ENCODE assay signal across 10 mouse cellular contexts in the genomic region with DNA sequence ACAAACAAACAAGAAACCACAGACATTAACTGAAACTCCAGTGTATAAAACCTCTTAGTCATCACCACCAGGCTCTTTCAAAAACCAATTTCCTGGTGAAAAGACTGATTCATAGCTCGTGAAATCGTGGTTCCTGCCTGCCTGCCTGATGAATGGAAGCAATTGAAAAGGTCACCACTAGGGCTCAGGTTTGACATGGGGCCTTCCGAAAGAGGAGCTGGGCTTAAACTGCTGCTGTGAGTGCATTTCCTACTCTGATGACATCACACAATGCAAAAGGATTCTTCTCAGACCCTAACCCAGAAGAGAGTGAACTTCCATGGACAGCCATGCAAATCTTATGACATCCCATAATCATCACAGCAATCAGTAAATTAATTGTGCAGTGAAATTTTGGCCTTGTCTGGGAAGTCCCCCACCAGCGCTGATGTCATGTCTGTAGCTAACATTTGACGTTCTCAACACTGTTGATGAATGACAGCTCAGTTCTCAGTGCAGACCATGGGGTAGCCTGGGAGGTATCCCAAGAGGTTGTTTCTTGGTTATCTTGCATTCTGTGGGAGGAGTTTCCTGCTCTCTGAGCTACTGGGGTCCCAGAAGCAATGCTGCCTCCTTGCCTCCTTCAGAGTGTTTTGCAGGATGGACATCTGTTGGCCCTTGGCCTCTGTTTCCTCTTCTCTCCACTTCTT.
DNase-seq lines count a peak whose midpoint lies in the region; ATAC-seq and TF ChIP-seq lines count a peak whose summit lies in the region.
"Had no signal": no experiment of that assay in that cellular context is flagged by ENCODE, and none has a peak within 500 bp of the region (broad histone marks: within the 10 kb centered on the region; RNA-seq: fewer than 3 reads in every experiment).

No protein-coding gene starts in this region.

- DNase-seq in kidney, postnatal 0 days (ENCODE audit: low spot score) = peak; percentile 47
- DNase-seq in kidney, adult 8-10 months = no peak
- DNase-seq in Patski (ENCODE audit: low read depth, low spot score) = no peak
- DNase-seq in embryonic facial prominence, embryonic 11.5 days (ENCODE audit: low spot score) = peak; percentile 80
- DNase-seq in naive thymus-derived CD4-positive, alpha-beta T cell, adult 2 months (ENCODE audit: low read depth) = peak; percentile 55
- DNase-seq in layer of hippocampus, adult 8-10 months (ENCODE audit: low spot score in 2 of 2) = no peak
- DNase-seq in left cerebral cortex, postnatal 4 days = no peak
- DNase-seq: gastrocnemius, postnatal 10 days had no signal

- 42% methylated on average over 5 of the region's 5 CpGs for WGBS in kidney, postnatal 0 days
- 34% methylated on average over 5 of the region's 5 CpGs for WGBS in embryonic facial prominence, embryonic 11.5 days

- H3K4me3 ChIP-seq in kidney, postnatal 0 days (replicated peaks; ENCODE audit: low read depth, low read length) = no peak overlapping the region
- H3K4me3 ChIP-seq in embryonic facial prominence, embryonic 11.5 days (ENCODE audit: low read depth, low read length) = no peak overlapping the region
- H3K4me3 ChIP-seq: myocyte; stomach, embryonic 15.5 days had no signal

- peak; percentile 51 for TF ChIP-seq CTCF in kidney, postnatal 0 days (IDR thresholded peaks at IDR 0.05; ENCODE audit: low read depth)
- peak; percentile 49 for TF ChIP-seq CTCF in Patski (IDR thresholded peaks at IDR 0.05)

- no peaks in the 10 kb centered on the region for H3K4me1 ChIP-seq in kidney, postnatal 0 days (replicated peaks; ENCODE audit: insufficient read depth, low read length)
- H3K4me1 ChIP-seq in embryonic facial prominence, embryonic 11.5 days (ENCODE audit: control insufficient read depth, insufficient read depth, low read length) = no peaks in the 10 kb centered on the region
- H3K4me1 ChIP-seq: stomach, embryonic 15.5 days had no signal

- no peaks in the 10 kb centered on the region for H3K9me3 ChIP-seq in kidney, postnatal 0 days (replicated peaks; ENCODE audit: low read length)
- no peaks in the 10 kb centered on the region for H3K9me3 ChIP-seq in embryonic facial prominence, embryonic 11.5 days (replicated peaks; ENCODE audit: control insufficient read depth, low read length)
- H3K9me3 ChIP-seq: stomach, embryonic 15.5 days had no signal

- CTCF ChIA-PET in Patski (lab: Charles Lee) = interaction anchor here (1.1 to 1.6 kb wide), 5 partner anchors 9 to 43 kb away, joined by 3 to 5 read pairs (median 3); no protein-coding TSS in a partner anchor

- in situ Hi-C loops in Patski (cut with MboI; ENCODE audit: low pct_unique_long_range_greater_than_20kb) = no loop called here

- H3K27ac ChIP-seq in kidney, postnatal 0 days = no peak overlapping the region
- no peak overlapping the region for H3K27ac ChIP-seq in embryonic facial prominence, embryonic 11.5 days (replicated peaks; ENCODE audit: low read depth, low read length)
- H3K27ac ChIP-seq: stomach, embryonic 15.5 days had no signal

- no peak for ATAC-seq in kidney, postnatal 0 days (replicated peaks; ENCODE audit: low FRiP score, low read depth)
- no peak for ATAC-seq in Patski
- ATAC-seq in embryonic facial prominence, embryonic 11.5 days (replicated peaks; ENCODE audit: insufficient number of reproducible peaks, low FRiP score, low TSS enrichment, low read depth) = peak; percentile 70

- H3K27me3 ChIP-seq in kidney, postnatal 0 days (ENCODE audit: insufficient read depth, low read length) = no peaks in the 10 kb centered on the region
- H3K27me3 ChIP-seq in Patski = no peaks in the 10 kb centered on the region
- H3K27me3 ChIP-seq in embryonic facial prominence, embryonic 11.5 days (ENCODE audit: control insufficient read depth, insufficient read depth, low read length) = no peaks in the 10 kb centered on the region
- H3K27me3 ChIP-seq: stomach, embryonic 15.5 days had no signal

- no peak overlapping the region for H3K4me2 ChIP-seq in kidney, postnatal 0 days (ENCODE audit: low read length)
- no peak overlapping the region for H3K4me2 ChIP-seq in embryonic facial prominence, embryonic 11.5 days (ENCODE audit: low read depth, low read length)
- H3K4me2 ChIP-seq: stomach, embryonic 15.5 days had no signal

- intact Hi-C loops in left cerebral cortex, postnatal 4 days (cut with DNase I) = no loop called here

- H3K9ac ChIP-seq in kidney, postnatal 0 days (ENCODE audit: low read depth, low read length) = no peak overlapping the region
- no peak overlapping the region for H3K9ac ChIP-seq in embryonic facial prominence, embryonic 11.5 days (replicated peaks; ENCODE audit: low read length)
- H3K9ac ChIP-seq: stomach, embryonic 15.5 days had no signal

- H3K36me3 ChIP-seq in kidney, postnatal 0 days (ENCODE audit: insufficient read depth, low read length) = no peaks in the 10 kb centered on the region
- no peaks in the 10 kb centered on the region for H3K36me3 ChIP-seq in embryonic facial prominence, embryonic 11.5 days (replicated peaks; ENCODE audit: control insufficient read depth, insufficient read depth, low read depth, low read length)
- H3K36me3 ChIP-seq: stomach, embryonic 15.5 days had no signal

- POLR2A ChIA-PET in Patski (lab: Charles Lee) = no interaction called here

Comparison
In these comparisons a context has a peak if more than half of its experiments do, and no peak if none do; other contexts are left out.
1. DNase-seq: peak in kidney, postnatal 0 days (single experiment), embryonic facial prominence, embryonic 11.5 days (single experiment) and naive thymus-derived CD4-positive, alpha-beta T cell, adult 2 months (single experiment); none in kidney, adult 8-10 months (0 of 2), Patski (single experiment), layer of hippocampus, adult 8-10 months (0 of 2) and left cerebral cortex, postnatal 4 days (single experiment).